Mouse (Mus musculus) forebrain, embryonic 12.5 days (tissue): ENCODE measurements around the gene Neurl1b. TPM values are rescaled to one million over a fixed set of nuclear protein-coding genes. Genes with fewer than 3 reads are reported as not detected.

Source experiments
- ATAC-seq: fragments of 200-750 bp; cut with Nextera tagmentation; 2 replicates; pipeline ENCODE4 v1.8.0; 2017; ENCODE audit warnings: moderate TSS enrichment; ENCODE audit not compliant: low FRiP score
- H3K27ac ChIP-seq: fragments of 300-500 bp; sonication (generic); 2 replicates; pipeline ENCODE4 v1.5.1; 2016; ENCODE audit warnings: mild to moderate bottlenecking
- H3K27me3 ChIP-seq: fragments of 300-500 bp; sonication (generic); 2 replicates; pipeline ENCODE4 v1.6.1; 2016; ENCODE audit warnings: mild to moderate bottlenecking
- H3K36me3 ChIP-seq: fragments of 300-500 bp; sonication (generic); replicated peaks from 2 replicates; pipeline ENCODE4 v1.6.1; 2016; ENCODE audit warnings: mild to moderate bottlenecking
- H3K4me1 ChIP-seq: fragments of 300-500 bp; sonication (generic); 2 replicates; pipeline ENCODE4 v1.6.1; 2016
- H3K4me2 ChIP-seq: fragments of 300-500 bp; sonication (generic); 2 replicates; pipeline ENCODE4 v1.6.1; 2016; ENCODE audit warnings: mild to moderate bottlenecking, moderate library complexity
- H3K4me3 ChIP-seq: fragments of 300-500 bp; sonication (generic); replicated peaks from 2 replicates; pipeline ENCODE4 v1.5.1; 2016; ENCODE audit warnings: mild to moderate bottlenecking
- H3K9ac ChIP-seq: fragments of 300-500 bp; sonication (generic); 2 replicates; pipeline ENCODE4 v1.6.1; 2016; ENCODE audit warnings: mild to moderate bottlenecking
- H3K9me3 ChIP-seq: fragments of 300-500 bp; sonication (generic); 2 replicates; pipeline ENCODE4 v1.6.1; 2016
- WGBS: fragments of 180-500 bp; shearing (Covaris S2); methylation state at CpG from one replicate; pipeline ENCODE4 v1.1.7; 2016; 5-methylcytosine and 5-hydroxymethylcytosine counted together
- polyA plus RNA-seq: library from polyadenylated mRNA; unstranded; fragments of >200 nt; fragmentation: Nextera tagmentation; extraction: Ambion mirVana; gene quantifications from 2 replicates; pipeline ENCODE4 v1.2.1, GENCODE M21; 2016

Neurl1b gene
- polyA plus RNA-seq, 1 experiment from 2014 or later, result 0.57 TPM

DNA sequence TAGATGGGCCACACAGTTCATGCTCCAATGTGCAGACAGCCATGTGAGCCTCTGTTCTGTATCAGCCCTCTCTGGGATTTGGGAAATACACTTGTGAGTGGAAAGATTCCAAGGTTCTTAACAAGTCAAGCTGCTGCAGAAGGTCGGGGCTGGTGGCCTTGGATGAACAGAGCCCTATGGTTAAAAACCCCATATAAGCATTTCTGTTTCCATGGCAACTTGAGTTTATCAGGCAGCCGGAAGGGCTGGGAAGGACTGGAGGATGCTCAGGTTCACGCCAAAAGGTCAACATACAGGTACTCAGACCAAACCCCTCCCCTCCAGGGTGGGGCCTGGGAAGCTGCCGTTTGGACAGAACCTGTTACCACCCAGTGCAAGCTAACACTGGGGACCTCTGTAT, 49.4 kb downstream of the Neurl1b start:
- peaks cover 29% of the 10 kb centered on the region; the same call in 1 of the 2 replicates for H3K27me3 ChIP-seq
- WGBS, result 59% methylated on average over 4 of the region's 4 CpGs
- ATAC-seq, result no peak
- peaks cover 3% of the 10 kb centered on the region; the same call in 1 of the 2 replicates for H3K4me1 ChIP-seq
- no peaks in the 10 kb centered on the region for H3K9me3 ChIP-seq
- no peak overlapping the region for H3K4me2 ChIP-seq
- no peak overlapping the region for H3K27ac ChIP-seq
- no peak overlapping the region for H3K9ac ChIP-seq
- no peak overlapping the region for H3K4me3 ChIP-seq
- no peaks in the 10 kb centered on the region for H3K36me3 ChIP-seq

DNA sequence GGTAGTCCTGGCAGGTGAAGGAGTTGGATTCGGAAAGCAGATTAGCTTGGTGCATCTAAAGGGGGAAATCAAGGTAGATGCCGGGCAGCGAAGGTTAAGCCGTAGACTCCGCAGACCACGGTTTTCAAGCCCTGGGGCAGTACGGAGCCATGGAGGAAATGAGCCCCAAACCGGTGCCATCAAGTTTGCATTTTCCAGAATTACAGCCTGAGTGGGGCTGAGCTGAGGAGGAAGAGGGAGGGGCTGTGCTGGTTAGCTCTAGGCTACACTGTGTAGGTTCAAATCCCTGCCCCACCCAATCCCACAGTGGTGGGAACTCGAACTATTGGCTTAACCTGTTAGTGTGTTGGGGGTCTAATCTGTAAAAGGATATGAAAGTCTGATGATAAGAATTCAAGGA, 49.9 kb downstream of the Neurl1b start:
- peaks cover 3% of the 10 kb centered on the region; the same call in 1 of the 2 replicates for H3K4me1 ChIP-seq
- no peak overlapping the region for H3K27ac ChIP-seq
- peaks cover 29% of the 10 kb centered on the region; the same call in 1 of the 2 replicates for H3K27me3 ChIP-seq
- ATAC-seq, result no peak
- no peak overlapping the region for H3K9ac ChIP-seq
- 81% methylated on average over 9 of the region's 9 CpGs for WGBS
- H3K9me3 ChIP-seq, result no peaks in the 10 kb centered on the region
- no peak overlapping the region for H3K4me3 ChIP-seq
- no peaks in the 10 kb centered on the region for H3K36me3 ChIP-seq
- H3K4me2 ChIP-seq, result no peak overlapping the region

DNA sequence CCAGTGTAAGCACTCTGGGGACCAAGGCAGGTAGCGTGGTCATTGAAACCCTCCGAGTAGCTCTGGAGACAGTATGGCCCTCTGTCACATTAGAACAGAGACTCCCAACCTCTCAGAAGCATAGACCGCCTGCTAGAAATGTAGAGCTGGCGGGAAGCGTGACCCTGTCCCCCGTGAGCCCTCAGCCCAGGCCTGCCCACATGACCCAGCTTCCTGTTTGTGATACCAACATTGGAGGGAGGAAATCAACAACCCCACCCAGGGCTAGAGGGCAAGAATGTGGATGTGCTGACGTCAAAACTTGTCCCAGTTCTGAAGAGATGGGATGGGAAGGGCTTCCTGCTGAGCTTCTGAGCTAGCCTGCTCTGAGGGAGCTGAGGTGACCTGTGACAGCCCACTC, 50.3 kb downstream of the Neurl1b start:
- Histone ChIP-seq H3K4me2 (no peak overlapping the region), H3K36me3 (no peaks in the 10 kb centered on the region), H3K27ac (no peak overlapping the region), H3K4me3 (no peak overlapping the region), H3K27me3 (peaks cover 29% of the 10 kb centered on the region; the same call in 1 of the 2 replicates), H3K9me3 (no peaks in the 10 kb centered on the region), H3K4me1 (peaks cover 3% of the 10 kb centered on the region; the same call in 1 of the 2 replicates), H3K9ac (no peak overlapping the region)
- ATAC-seq, result no peak
- 74% methylated on average over 7 of the region's 7 CpGs for WGBS

DNA sequence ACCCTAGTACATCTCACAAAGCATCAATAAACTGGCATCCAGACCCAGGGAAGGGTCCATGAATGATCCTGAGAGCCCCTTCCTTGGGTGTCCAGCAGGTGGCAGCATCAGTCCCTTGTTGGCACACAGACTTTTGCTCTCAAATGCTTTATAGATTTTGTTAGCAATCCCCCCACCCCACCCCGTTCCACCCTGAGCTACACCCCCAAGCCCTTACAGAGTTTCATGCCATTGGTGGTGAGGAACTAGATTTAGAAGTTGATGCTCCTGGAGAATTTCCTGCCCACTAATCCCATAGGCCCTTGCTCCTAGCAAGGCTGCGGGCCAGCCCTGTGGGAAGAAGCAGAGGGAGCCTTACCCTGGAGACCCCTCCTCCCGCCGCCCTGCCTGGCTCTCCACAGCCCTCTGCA, 52.1 kb downstream of the Neurl1b start:
- no peak overlapping the region for H3K27ac ChIP-seq
- peaks cover 3% of the 10 kb centered on the region; the same call in 1 of the 2 replicates for H3K4me1 ChIP-seq
- peak; percentile 51 for ATAC-seq
- H3K4me3 ChIP-seq, result no peak overlapping the region
- peak overlapping the region; percentile 39 for H3K4me2 ChIP-seq
- H3K9me3 ChIP-seq, result no peaks in the 10 kb centered on the region
- H3K36me3 ChIP-seq, result no peaks in the 10 kb centered on the region
- no peak overlapping the region for H3K9ac ChIP-seq
- 8% methylated on average over 4 of the region's 4 CpGs for WGBS
- peaks cover 29% of the 10 kb centered on the region; the same call in 1 of the 2 replicates for H3K27me3 ChIP-seq

DNA sequence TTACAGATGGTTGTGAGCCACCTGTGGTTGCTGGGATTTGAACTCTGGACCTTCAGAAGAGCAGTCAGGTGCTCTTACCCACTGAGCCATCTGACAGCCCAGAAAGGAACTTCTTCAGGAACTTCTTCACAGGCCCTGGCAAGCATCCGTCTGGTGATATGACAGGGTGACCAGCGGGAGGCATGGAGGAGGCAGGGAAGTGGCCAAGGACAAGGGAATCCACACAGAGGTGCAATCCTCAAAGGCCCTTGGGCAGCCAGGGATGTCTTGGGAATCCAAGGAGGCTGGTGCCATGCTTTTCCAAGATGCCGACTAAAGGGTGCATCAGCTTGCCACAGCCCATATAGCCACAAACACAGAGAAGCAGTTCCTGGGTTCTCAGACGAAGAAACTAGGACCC, 53.0 kb downstream of the Neurl1b start:
- H3K27me3 ChIP-seq, result peaks cover 29% of the 10 kb centered on the region; the same call in 1 of the 2 replicates
- ATAC-seq, result no peak
- no peak overlapping the region for H3K9ac ChIP-seq
- no peak overlapping the region for H3K27ac ChIP-seq
- H3K4me1 ChIP-seq, result peaks cover 3% of the 10 kb centered on the region; the same call in 1 of the 2 replicates
- WGBS, result 84% methylated on average over 4 of the region's 4 CpGs
- H3K36me3 ChIP-seq, result no peaks in the 10 kb centered on the region
- H3K9me3 ChIP-seq, result no peaks in the 10 kb centered on the region
- no peak overlapping the region for H3K4me2 ChIP-seq
- H3K4me3 ChIP-seq, result no peak overlapping the region

DNA sequence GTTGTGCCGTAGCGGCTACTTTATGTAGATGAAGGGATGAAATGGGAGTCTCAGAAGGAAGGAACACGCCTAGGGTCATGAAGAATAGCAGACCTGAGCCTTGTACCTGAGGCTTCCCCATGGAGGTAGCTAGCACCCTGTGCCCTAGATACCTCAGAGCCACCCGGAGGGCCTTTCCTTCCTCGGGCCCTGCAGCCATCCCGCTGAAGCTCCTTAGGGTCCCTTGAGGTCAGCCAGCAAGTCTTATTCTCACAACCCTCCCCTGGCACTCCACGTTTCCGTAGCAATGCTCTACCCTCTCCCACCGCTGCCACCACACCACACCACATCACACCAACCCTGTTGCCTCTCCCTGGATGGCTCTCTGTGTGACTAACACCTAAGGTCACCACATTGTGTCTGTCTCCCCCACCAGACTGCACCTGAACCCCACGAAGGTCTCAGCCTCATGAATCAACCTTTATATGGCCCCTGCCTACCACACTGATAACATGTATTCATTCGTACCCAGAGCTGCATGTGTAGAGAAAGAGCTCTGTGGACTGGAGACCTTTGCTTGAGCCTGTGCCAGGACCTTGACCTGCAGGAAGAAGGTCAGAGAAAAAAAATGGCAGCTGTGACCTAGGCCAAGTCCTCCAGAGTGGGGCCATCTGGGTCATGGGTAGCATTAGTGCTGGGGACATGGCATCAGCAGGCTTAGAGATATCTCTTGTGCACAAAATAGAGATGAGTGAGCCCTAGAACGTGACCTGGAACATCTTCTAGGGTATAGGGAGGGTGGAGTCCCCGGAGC, 53.7 kb downstream of the Neurl1b start:
- WGBS, result 87% methylated on average over 13 of the region's 13 CpGs
- no peak overlapping the region for H3K9ac ChIP-seq
- no peak for ATAC-seq

DNA sequence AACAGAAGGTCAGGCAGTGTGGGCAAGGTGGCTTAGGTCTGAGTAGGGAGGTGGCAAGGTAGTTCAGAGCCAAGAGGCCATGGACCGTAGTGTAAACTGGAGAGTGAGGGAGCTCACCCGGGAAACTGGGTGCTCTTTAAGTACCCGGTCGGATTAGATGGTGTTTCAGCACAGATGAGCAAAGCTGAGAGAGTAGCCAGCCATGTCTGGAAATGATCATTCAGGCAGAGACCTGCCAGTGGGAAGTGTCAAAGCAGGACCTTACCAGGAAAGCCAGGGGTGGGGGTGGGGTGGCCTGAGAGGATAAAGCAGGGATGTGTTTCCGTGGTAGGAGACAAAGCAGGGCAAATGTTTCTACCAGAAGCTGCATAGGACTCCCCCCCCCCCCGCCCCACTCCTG, 62.2 kb downstream of the Neurl1b start:
- Histone ChIP-seq H3K27ac (no peak overlapping the region), H3K27me3 (peaks cover 4% of the 10 kb centered on the region; the same call in 1 of the 2 replicates), H3K9me3 (no peaks in the 10 kb centered on the region), H3K36me3 (no peaks in the 10 kb centered on the region), H3K4me1 (no peaks in the 10 kb centered on the region), H3K4me3 (no peak overlapping the region), H3K4me2 (no peak overlapping the region), H3K9ac (no peak overlapping the region)
- WGBS, result 68% methylated on average over 6 of the region's 6 CpGs
- no peak for ATAC-seq

More for the DNA sequence above, 53.7 kb downstream of the Neurl1b start:
- H3K36me3 ChIP-seq, result no peaks in the 10 kb centered on the region
- H3K27me3 ChIP-seq, result peaks cover 26% of the 10 kb centered on the region; the same call in 1 of the 2 replicates
- no peak overlapping the region for H3K27ac ChIP-seq
- no peak overlapping the region for H3K4me2 ChIP-seq
- H3K9me3 ChIP-seq, result no peaks in the 10 kb centered on the region
- no peak overlapping the region for H3K4me3 ChIP-seq
- H3K4me1 ChIP-seq, result peaks cover 3% of the 10 kb centered on the region; the same call in 1 of the 2 replicates

DNA sequence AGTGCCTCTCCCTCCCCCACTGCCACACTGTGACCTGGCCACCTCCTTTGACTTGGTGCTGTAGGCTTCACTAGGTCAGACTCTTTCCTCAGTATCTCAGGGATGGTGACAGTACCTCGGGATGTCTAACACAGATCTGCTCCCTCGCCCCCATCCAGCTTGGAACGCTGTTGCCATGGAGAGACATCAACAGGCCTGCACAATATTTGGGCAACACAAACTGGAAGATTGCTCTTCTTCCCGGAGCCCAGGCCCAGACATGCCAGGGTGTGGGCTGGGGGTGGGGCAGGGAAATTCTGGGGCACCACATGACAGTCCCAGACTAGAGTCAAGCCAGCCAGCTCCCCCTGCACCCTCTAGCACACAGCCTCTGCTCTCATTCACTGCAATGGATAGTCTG, 64.0 kb downstream of the Neurl1b start:
- Histone ChIP-seq H3K4me1 (no peaks in the 10 kb centered on the region), H3K27ac (no peak overlapping the region), H3K4me2 (no peak overlapping the region), H3K9ac (no peak overlapping the region), H3K4me3 (no peak overlapping the region), H3K9me3 (no peaks in the 10 kb centered on the region), H3K27me3 (peaks cover 4% of the 10 kb centered on the region; the same call in 1 of the 2 replicates), H3K36me3 (no peaks in the 10 kb centered on the region)
- ATAC-seq, result no peak
- 88% methylated on average over 4 of the region's 4 CpGs for WGBS

DNA sequence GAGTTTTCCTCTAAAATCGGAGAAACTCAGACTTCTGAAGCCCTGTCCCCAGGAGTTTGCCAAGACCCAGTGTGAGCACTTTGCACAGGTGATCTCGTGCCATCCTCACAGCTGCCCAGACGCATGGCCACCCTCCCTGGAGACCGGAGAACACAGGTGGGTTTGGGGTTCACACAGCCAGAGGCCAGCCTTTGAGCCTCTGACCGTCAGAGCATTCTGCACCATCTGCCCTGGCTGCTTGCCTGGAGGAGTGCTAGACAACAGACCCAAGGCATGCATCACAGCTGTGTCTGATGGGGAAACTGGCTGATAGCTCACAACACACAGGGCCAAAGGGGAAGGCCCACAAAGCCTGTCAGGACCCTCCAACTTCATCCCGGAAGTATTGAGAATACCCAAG, 65.0 kb downstream of the Neurl1b start:
- Histone ChIP-seq H3K4me3 (no peak overlapping the region), H3K27ac (no peak overlapping the region), H3K36me3 (no peaks in the 10 kb centered on the region), H3K9me3 (no peaks in the 10 kb centered on the region), H3K4me1 (no peaks in the 10 kb centered on the region), H3K4me2 (no peak overlapping the region), H3K27me3 (0 out of 2 replicates have a peak, but pooled peaks cover under 1% of the 10 kb centered on the region), H3K9ac (no peak overlapping the region)
- ATAC-seq, result no peak
- 88% methylated on average over 6 of the region's 6 CpGs for WGBS

DNA sequence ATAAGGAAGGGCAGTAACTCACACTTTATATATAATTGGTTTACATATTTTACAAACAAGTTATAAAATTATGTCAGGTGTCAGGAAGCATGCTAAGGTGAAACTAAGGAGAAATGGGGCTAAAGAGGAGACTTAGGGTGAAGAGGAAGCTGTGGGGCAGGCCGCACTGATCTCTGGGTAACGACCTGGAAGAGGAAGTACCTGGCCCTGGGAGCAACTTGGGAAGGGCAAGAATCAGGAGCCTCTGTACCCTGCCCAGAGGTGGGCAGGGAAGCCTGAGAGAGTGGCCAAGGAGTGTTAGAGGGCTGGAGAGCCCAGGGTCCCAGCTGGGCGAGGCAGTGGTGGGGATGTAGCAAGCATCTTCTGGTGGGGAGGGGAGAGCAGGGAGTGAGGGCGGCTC, 66.3 kb downstream of the Neurl1b start:
- ATAC-seq, result no peak
- Histone ChIP-seq H3K9me3 (no peaks in the 10 kb centered on the region), H3K27ac (no peak overlapping the region), H3K4me2 (no peak overlapping the region), H3K36me3 (no peaks in the 10 kb centered on the region), H3K9ac (no peak overlapping the region), H3K4me3 (no peak overlapping the region), H3K4me1 (no peaks in the 10 kb centered on the region), H3K27me3 (no peaks in the 10 kb centered on the region)
- WGBS, result 76% methylated on average over 4 of the region's 4 CpGs

DNA sequence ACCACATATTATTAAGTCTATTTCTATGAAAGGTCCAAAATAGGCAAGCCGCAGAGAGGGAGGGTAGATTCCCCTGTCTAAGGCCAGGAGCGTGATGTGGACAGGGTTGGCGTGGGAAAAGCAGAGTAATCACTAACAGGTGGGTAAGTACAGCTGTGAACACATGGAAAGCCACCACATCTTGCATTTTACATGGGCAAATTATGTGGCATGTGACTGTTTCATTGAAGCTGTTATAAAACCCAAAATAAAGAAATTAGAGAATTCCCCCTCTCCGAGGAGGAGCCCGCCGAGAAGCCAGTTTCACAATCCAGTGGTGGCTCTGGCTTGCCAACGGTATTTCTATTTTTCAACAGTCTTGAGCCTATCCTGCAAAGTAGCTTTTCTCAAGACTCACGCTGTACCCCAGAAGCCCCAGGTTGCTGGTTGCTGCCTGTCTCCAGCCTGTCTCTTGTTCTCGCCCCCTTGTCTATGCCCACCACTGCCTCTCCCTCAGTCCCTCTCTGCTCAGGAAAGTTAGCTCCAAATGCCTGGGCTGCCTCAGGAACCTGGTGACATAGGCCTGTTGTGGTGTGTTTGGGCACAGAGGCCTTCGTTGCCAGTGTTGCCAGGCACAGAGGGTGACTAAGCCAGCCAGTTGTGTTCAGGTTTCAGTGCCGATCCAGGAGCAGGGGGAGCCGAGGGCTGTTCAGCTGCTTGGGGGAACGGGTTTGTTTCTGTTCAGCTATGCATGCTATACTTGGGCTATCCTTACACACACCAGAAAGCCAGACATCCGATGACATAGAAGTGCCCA, 70.2 kb downstream of the Neurl1b start:
- H3K36me3 ChIP-seq, result no peaks in the 10 kb centered on the region
- H3K9me3 ChIP-seq, result no peaks in the 10 kb centered on the region
- H3K4me2 ChIP-seq, result no peak overlapping the region
- 83% methylated on average over 14 of the region's 14 CpGs for WGBS
- no peak overlapping the region for H3K4me3 ChIP-seq
- H3K4me1 ChIP-seq, result no peaks in the 10 kb centered on the region
- H3K27ac ChIP-seq, result no peak overlapping the region
- H3K9ac ChIP-seq, result no peak overlapping the region
- no peak for ATAC-seq
- H3K27me3 ChIP-seq, result no peaks in the 10 kb centered on the region

DNA sequence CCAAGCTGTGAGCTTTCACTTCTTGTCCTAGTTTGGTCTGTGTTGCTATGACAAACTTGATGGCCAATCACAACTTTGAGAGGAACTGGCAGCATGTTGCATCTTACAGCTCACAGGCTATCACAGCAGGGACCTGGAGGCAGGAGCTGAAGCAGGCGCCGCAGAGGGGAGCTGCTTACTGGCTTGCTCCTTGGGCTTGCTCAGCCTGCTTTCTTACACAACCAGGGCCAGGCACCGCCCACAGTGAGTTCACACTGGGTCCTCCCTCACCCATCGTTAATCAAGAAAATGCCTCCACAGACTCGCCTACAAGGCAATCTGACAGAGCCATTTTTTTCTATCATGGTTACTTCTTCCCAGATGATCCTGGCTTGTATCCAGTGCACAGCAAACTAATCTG, 72.6 kb downstream of the Neurl1b start:
- no peak overlapping the region for H3K4me2 ChIP-seq
- H3K4me3 ChIP-seq, result no peak overlapping the region
- ATAC-seq, result no peak
- H3K27me3 ChIP-seq, result no peaks in the 10 kb centered on the region
- 64% methylated on average over 5 of the region's 5 CpGs for WGBS
- H3K9me3 ChIP-seq, result no peaks in the 10 kb centered on the region
- no peak overlapping the region for H3K27ac ChIP-seq
- H3K9ac ChIP-seq, result no peak overlapping the region
- H3K4me1 ChIP-seq, result no peaks in the 10 kb centered on the region
- H3K36me3 ChIP-seq, result no peaks in the 10 kb centered on the region
